Mouse (Mus musculus): ENCODE measurements around the gene Nck1.

GRCm38 (mm10) chr9:100507581-100507980, 38.4 kb downstream of the Nck1 start:
- TF ChIP-seq CTCF (IDR thresholded peaks at IDR 0.05; ENCODE audit: insufficient read depth, low read depth, low read length) (no peak), POLR2A (IDR thresholded peaks at IDR 0.05; ENCODE audit: insufficient read depth, low read depth, low read length) (no peak)
